Mouse (Mus musculus): ENCODE measurements around the gene Dock9. TPM values are rescaled to one million over a fixed set of nuclear protein-coding genes. Genes with fewer than 3 reads are reported as not detected.
"Not testable (repeated sequence)": the region's sequence is repeated elsewhere in the genome, so short reads cannot be mapped to it uniquely, and the experiment has no call there.

Dock9 gene
- polyA plus RNA-seq, 1 experiment from 2014 or later = 6.2 TPM

DNA sequence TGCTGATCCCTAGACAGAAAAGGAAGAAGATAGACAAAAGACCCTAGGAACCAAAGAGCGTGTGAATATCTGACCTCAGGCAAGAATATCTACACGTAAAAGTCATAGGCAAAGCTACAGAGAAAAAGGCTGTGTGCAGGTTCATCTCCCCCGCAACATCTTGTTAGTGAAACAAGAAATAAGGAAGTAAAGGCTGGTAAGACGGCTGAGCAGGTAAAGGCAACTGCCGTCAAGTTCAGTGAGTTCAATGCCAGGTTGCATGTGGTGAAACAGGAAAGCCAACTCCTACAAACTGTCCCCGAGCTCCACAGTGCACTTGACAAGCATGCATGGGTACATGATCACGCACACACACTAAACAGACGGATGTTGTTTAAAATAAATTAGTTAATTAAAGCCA, 69.6 kb downstream of the Dock9 start:
- 80% methylated on average over 8 of the region's 8 CpGs for WGBS
- no peak overlapping the region for H3K4me3 ChIP-seq
- H3K4me1 ChIP-seq = peaks cover 6% of the 10 kb centered on the region; the same call in 1 of the 2 replicates
- ATAC-seq (ENCODE audit: low FRiP score) = no peak
- no peaks in the 10 kb centered on the region for H3K36me3 ChIP-seq
- H3K27me3 ChIP-seq = 0 out of 2 replicates have a peak, but pooled peaks cover 3% of the 10 kb centered on the region
- H3K4me2 ChIP-seq (replicated peaks) = no peak overlapping the region
- no peak overlapping the region for H3K9ac ChIP-seq
- no peak overlapping the region for H3K27ac ChIP-seq
- H3K9me3 ChIP-seq (replicated peaks) = no peaks in the 10 kb centered on the region

DNA sequence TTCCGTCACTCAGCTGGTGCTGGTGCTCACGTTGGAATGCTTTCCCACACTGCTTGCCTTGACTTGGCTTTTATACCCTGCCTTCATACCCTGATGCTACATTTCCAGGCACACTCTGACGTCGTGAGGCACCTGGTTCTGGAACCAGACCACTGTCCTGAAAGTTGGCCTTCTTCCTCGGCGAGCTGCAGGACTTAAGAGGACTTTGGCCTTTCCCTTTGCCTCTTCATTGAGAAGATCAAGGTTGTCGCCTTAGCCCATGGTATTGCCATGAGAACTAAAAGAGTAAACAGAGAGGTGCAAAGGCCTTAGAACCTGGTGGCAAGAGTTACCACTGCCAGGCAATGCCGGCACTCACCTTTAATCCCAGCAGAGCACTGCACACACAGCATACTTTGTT, 73.1 kb downstream of the Dock9 start:
- no peak for ATAC-seq (ENCODE audit: low FRiP score)
- Histone ChIP-seq H3K36me3 (no peaks in the 10 kb centered on the region), H3K4me1 (peaks cover 7% of the 10 kb centered on the region), H3K9me3 (replicated peaks) (no peaks in the 10 kb centered on the region), H3K4me3 (no peak overlapping the region), H3K27ac (no peak overlapping the region), H3K9ac (no peak overlapping the region), H3K4me2 (replicated peaks) (no peak overlapping the region), H3K27me3 (0 out of 2 replicates have a peak, but pooled peaks cover 3% of the 10 kb centered on the region)
- 86% methylated on average over 8 of the region's 8 CpGs for WGBS

GRCm38 (mm10) chr14:121722774-121723173, 74.9 kb downstream of the Dock9 start:
- no peak overlapping the region for H3K9ac ChIP-seq
- H3K4me2 ChIP-seq (replicated peaks) = no peak overlapping the region
- H3K9me3 ChIP-seq (replicated peaks) = no peaks in the 10 kb centered on the region
- 13% methylated on average over 8 of the region's 8 CpGs for WGBS
- no peak for ATAC-seq (ENCODE audit: low FRiP score)
- 0 out of 2 replicates have a peak, but pooled peaks cover 3% of the 10 kb centered on the region for H3K27me3 ChIP-seq
- no peak overlapping the region for H3K27ac ChIP-seq
- no peaks in the 10 kb centered on the region for H3K36me3 ChIP-seq
- peaks cover 7% of the 10 kb centered on the region for H3K4me1 ChIP-seq
- no peak overlapping the region for H3K4me3 ChIP-seq

GRCm38 (mm10) chr14:121721431-121721830, 76.2 kb downstream of the Dock9 start:
- H3K9ac ChIP-seq = no peak overlapping the region
- 0 out of 2 replicates have a peak, but pooled peaks cover 3% of the 10 kb centered on the region for H3K27me3 ChIP-seq
- no peak for ATAC-seq (ENCODE audit: low FRiP score)
- H3K4me3 ChIP-seq = no peak overlapping the region
- peaks cover 7% of the 10 kb centered on the region for H3K4me1 ChIP-seq
- no peaks in the 10 kb centered on the region for H3K36me3 ChIP-seq
- no peaks in the 10 kb centered on the region for H3K9me3 ChIP-seq (replicated peaks)
- 87% methylated on average over 5 of the region's 5 CpGs for WGBS
- no peak overlapping the region for H3K4me2 ChIP-seq (replicated peaks)
- no peak overlapping the region for H3K27ac ChIP-seq

GRCm38 (mm10) chr14:121719638-121720601, 77.7 kb downstream of the Dock9 start:
- H3K4me2 ChIP-seq (replicated peaks) = no peak overlapping the region
- H3K27me3 ChIP-seq = 0 out of 2 replicates have a peak, but pooled peaks cover 3% of the 10 kb centered on the region
- 84% methylated on average over 9 of the region's 9 CpGs for whole genome bisulfite sequencing
- H3K27ac ChIP-seq = no peak overlapping the region
- no peak for ATAC-seq (ENCODE audit: low FRiP score)
- no peak overlapping the region for H3K4me3 ChIP-seq
- peaks cover 7% of the 10 kb centered on the region for H3K4me1 ChIP-seq
- no peaks in the 10 kb centered on the region for H3K36me3 ChIP-seq
- no peak overlapping the region for H3K9ac ChIP-seq
- no peaks in the 10 kb centered on the region for H3K9me3 ChIP-seq (replicated peaks)

DNA sequence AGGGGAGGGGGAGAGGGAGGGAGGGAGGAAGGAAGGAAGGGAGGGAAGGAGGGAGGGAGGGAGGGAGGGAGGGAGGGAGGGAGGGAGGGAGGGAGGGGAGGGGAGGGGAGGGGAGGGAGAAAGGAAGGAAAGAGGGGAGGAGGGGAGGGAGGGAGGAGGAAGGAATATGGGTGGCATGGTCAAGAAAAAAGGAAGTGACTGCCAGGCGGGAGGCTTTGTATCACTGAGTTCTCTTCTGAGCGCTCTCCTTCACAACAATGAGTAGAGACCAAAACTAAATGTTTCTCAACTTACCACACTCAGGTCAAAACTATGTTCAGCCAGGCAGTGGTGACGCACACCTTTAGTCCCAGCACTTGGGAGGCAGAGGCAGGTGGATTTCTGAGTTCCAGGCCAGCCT, 82.8 kb downstream of the Dock9 start:
- 88% methylated on average over 3 of the region's 3 CpGs for WGBS
- not testable (repeated sequence) for H3K36me3 ChIP-seq; H3K9ac ChIP-seq; H3K4me2 ChIP-seq (replicated peaks); H3K9me3 ChIP-seq (replicated peaks); H3K27ac ChIP-seq; H3K4me3 ChIP-seq; ATAC-seq (ENCODE audit: low FRiP score); H3K27me3 ChIP-seq
- H3K4me1 ChIP-seq = peaks cover 10% of the 10 kb centered on the region

DNA sequence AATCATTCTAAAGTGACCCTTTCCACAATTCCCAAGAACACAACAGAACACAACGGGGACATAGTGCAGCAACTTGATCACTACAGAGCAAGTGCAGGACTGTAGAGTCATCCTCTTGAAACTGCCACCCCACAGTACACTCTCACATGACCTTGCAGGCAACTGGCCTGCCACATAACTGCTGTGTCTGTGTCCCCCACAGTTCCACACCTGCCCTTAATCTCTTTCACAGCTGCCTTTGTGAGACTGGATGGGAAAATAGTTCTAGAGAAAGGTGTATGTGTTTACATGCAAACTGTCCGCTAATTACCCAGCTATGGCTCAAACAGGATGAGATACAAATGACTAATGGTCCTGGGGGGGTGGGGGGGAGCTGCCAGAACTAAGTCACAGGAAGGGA, 83.4 kb downstream of the Dock9 start:
- H3K4me1 ChIP-seq = peaks cover 10% of the 10 kb centered on the region
- no peak overlapping the region for H3K4me3 ChIP-seq
- H3K4me2 ChIP-seq (replicated peaks) = no peak overlapping the region
- no peaks in the 10 kb centered on the region for H3K27me3 ChIP-seq
- no peak overlapping the region for H3K9ac ChIP-seq
- no peak overlapping the region for H3K27ac ChIP-seq
- WGBS = 68% methylated on average over 2 of the region's 2 CpGs
- H3K36me3 ChIP-seq = no peaks in the 10 kb centered on the region
- no peak for ATAC-seq (ENCODE audit: low FRiP score)
- H3K9me3 ChIP-seq (replicated peaks) = no peaks in the 10 kb centered on the region

- Histone ChIP-seq H3K9me3 (replicated peaks) (no peaks in the 10 kb centered on the region), H3K36me3 (no peaks in the 10 kb centered on the region), H3K9ac (no peak overlapping the region), H3K4me2 (replicated peaks) (no peak overlapping the region), H3K4me3 (no peak overlapping the region), H3K27me3 (no peaks in the 10 kb centered on the region), H3K4me1 (peaks cover 10% of the 10 kb centered on the region), H3K27ac (no peak overlapping the region)
- 56% methylated on average over 4 of the region's 4 CpGs for WGBS
- no peak for ATAC-seq (ENCODE audit: low FRiP score)
Observed at GRCm38 (mm10) chr14:121713830-121714197, 83.8 kb downstream of the Dock9 start.

DNA sequence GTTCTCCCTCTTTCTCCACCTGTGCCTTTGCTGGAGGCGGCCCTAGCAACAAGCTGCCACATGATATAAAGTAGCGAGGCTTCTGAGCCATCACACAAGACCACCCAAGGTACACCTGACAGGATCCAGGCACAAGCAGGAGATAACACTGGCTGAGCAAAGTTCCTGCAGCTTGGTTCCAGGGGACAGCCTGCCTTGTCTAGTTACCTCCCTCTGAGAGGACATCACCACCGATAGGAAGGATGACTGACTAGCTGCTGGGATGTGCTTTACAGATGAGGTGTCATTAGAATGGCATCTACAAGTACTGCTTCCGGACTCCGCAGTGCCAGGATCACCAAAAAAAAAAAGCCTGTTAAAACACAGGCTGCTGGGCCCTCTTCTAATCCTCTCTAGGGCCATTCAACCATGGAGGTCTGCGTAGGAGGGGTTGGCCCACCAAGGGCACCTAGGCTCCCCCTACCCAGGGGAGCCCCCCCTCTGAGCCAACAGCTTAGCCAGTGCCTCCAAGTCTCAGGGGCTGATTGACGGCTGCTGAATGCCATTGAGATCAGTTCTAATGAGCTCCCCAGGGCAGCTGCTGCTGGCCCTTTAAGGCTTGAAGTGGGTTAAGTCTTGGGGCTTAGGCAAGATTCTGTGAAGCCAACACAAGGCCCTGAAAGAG, 84.3 kb downstream of the Dock9 start:
- Histone ChIP-seq H3K27ac (no peak overlapping the region), H3K4me1 (peaks cover 10% of the 10 kb centered on the region), H3K9me3 (replicated peaks) (no peaks in the 10 kb centered on the region), H3K4me3 (no peak overlapping the region), H3K9ac (no peak overlapping the region), H3K36me3 (no peaks in the 10 kb centered on the region), H3K4me2 (replicated peaks) (no peak overlapping the region), H3K27me3 (no peaks in the 10 kb centered on the region)
- ATAC-seq (ENCODE audit: low FRiP score) = peak; percentile 73; the same call in 1 of the 2 replicates
- 19% methylated on average over 7 of the region's 7 CpGs for WGBS

DNA sequence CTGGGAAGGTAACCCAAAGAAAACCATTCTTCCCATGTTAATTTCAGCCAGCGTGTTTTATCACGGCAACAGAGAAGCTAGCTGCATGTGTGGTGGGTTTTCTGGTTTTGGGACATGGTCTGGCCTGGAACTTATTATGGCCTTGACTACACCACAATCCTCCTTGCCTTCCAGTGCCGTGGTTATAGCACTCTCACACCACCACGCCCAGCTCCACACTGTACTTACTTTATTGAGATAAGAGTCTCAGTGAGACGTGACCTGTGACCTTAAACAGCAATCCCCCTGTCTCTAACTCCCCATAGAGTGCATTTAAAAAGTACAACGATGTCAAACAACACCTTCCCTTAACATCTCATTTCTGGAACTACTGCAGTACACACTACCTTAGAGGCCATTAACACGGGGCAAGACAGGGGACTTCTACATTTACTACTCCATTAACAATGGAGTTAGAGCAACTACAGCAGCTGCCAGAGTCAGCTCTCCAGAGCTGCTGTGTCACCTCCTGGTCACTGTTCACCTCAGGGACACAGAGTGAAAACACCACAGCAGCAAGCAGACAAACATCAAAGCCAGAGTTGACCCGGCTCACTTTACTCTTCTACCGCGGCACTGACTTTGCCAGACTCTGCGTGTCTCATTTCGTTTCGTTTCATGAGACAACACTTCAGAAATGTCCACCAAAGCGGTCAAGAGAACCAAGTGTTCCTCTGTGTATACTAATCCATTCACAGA, 86.4 kb downstream of the Dock9 start:
- H3K27me3 ChIP-seq = no peaks in the 10 kb centered on the region
- no peak for ATAC-seq (ENCODE audit: low FRiP score)
- no peak overlapping the region for H3K9ac ChIP-seq
- no peak overlapping the region for H3K4me3 ChIP-seq
- no peak overlapping the region for H3K27ac ChIP-seq
- H3K36me3 ChIP-seq = no peaks in the 10 kb centered on the region
- peaks cover 10% of the 10 kb centered on the region for H3K4me1 ChIP-seq
- H3K4me2 ChIP-seq (replicated peaks) = no peak overlapping the region
- no peaks in the 10 kb centered on the region for H3K9me3 ChIP-seq (replicated peaks)
- 71% methylated on average over 14 of the region's 14 CpGs for WGBS

DNA sequence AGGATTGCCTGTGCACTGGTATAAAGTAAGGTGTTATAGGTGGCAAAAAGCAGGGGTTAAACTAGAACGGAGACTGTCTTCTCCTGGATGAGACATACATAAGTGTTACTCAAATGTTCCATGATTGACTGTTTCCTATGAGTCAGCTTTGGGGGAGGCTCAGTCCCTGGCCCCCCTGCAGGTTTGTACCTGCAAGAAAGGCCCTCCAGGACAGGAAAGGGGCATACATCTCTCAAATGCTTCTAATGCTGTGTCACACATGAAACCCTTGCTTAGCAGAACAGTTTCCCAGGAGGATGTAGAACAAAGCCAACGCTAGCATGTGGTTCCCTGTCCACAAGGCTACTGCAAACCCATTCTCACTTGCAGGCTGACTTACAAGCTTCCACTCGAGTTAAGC, 87.5 kb downstream of the Dock9 start:
- H3K27me3 ChIP-seq = no peaks in the 10 kb centered on the region
- H3K9me3 ChIP-seq (replicated peaks) = no peaks in the 10 kb centered on the region
- no peak overlapping the region for H3K4me2 ChIP-seq (replicated peaks)
- 70% methylated on average over 3 of the region's 3 CpGs for WGBS
- H3K4me1 ChIP-seq = peaks cover 10% of the 10 kb centered on the region
- no peaks in the 10 kb centered on the region for H3K36me3 ChIP-seq
- no peak overlapping the region for H3K9ac ChIP-seq
- no peak overlapping the region for H3K27ac ChIP-seq
- H3K4me3 ChIP-seq = no peak overlapping the region
- ATAC-seq (ENCODE audit: low FRiP score) = no peak

DNA sequence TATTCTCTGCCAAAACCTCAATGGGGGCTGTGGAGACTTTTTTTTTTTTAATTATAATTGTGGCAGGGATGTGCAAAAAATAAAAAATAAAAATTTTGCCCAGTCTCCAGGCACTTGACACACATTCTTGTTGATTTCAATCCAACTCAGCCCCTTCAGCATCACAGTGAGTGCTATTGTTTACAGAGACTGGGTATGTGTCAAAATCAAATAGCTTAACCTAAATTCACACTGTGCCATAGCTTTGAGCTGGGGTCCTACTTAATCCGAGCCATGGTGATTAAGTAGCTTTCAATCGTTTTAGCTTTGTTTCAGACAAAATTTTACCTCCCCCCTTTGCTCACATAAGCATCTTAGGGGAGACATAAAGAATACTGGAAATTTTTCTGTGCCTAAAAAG, 89.4 kb downstream of the Dock9 start:
- H3K27me3 ChIP-seq = no peaks in the 10 kb centered on the region
- no peak for ATAC-seq (ENCODE audit: low FRiP score)
- 32% methylated on average over 2 of the region's 2 CpGs for WGBS

More for the DNA sequence above, 89.4 kb downstream of the Dock9 start:
- Histone ChIP-seq H3K9ac (no peak overlapping the region), H3K4me3 (no peak overlapping the region), H3K27ac (no peak overlapping the region), H3K9me3 (replicated peaks) (no peaks in the 10 kb centered on the region), H3K4me2 (replicated peaks) (no peak overlapping the region), H3K4me1 (peaks cover 3% of the 10 kb centered on the region), H3K36me3 (no peaks in the 10 kb centered on the region)

Data from hindbrain, embryonic 12.5 days (tissue).